Mouse (Mus musculus) CH12.LX (cell line): Measurements from ENCODE around the gene Atg16l1. TPM values are rescaled to one million over a fixed set of nuclear protein-coding genes. Genes with fewer than 3 reads are reported as not detected.

Source experiments
- DNase-seq: peaks from one replicate; pipeline ENCODE4 v3.0.0-alpha.2; 2013; ENCODE audit errors: extremely low read depth
- H3K27ac ChIP-seq: 2 replicates; pipeline ENCODE4 v1.5.1; 2012; ENCODE audit warnings: low read depth, mild to moderate bottlenecking, control low read depth, moderate library complexity; ENCODE audit not compliant: insufficient read depth
- H3K27me3 ChIP-seq: replicated peaks from 2 replicates; pipeline ENCODE3; 2012; ENCODE audit warnings: inconsistent platforms
- H3K36me3 ChIP-seq, 2 experiments: replicated peaks in 1 of 2; 2 replicates each; pipeline versions ENCODE3 to v1.6.1; 2012; ENCODE audit warnings: inconsistent platforms in 1 of 2, low read length in 1 of 2, mild to moderate bottlenecking in 1 of 2, mixed read lengths in 1 of 2, moderate library complexity in 1 of 2; ENCODE audit not compliant: control insufficient read depth in 1 of 2, insufficient read depth in 1 of 2
- H3K4me1 ChIP-seq, 2 experiments: 2 replicates each; pipeline ENCODE4 v1.6.1; 2012; ENCODE audit warnings: inconsistent platforms in 1 of 2, moderate library complexity in 1 of 2; ENCODE audit not compliant: insufficient read depth in 2 of 2, control insufficient read depth in 1 of 2
- H3K4me2 ChIP-seq: 2 replicates; pipeline ENCODE4 v1.6.1; 2012; ENCODE audit warnings: low read depth, mild to moderate bottlenecking, control low read depth; ENCODE audit not compliant: poor library complexity, insufficient read depth, severe bottlenecking
- H3K4me3 ChIP-seq, 3 experiments: fragments of 150-350 bp in 1 of 3; sonication (generic) in 1 of 3; replicated peaks in 1 of 3; 2 replicates each; pipeline versions ENCODE3 to v1.5.1; 2011 to 2012; ENCODE audit warnings: low read depth in 2 of 3, low read length in 2 of 3, mild to moderate bottlenecking in 2 of 3, moderate library complexity in 2 of 3, control low read depth in 1 of 3, improper control_type of control experiment in 1 of 3, inconsistent platforms in 1 of 3, mixed read lengths in 1 of 3; ENCODE audit not compliant: poor library complexity in 1 of 3
- H3K79me2 ChIP-seq: replicated peaks from 2 replicates; pipeline ENCODE4 v1.6.1; 2012; ENCODE audit warnings: mild to moderate bottlenecking, moderate library complexity; ENCODE audit not compliant: control insufficient read depth, poor library complexity, insufficient read depth, severe bottlenecking; ENCODE audit errors: extremely low read depth
- H3K9ac ChIP-seq: 2 replicates; pipeline ENCODE4 v1.6.1; 2012; ENCODE audit warnings: low read depth, mild to moderate bottlenecking, control low read depth, moderate library complexity; ENCODE audit not compliant: insufficient read depth
- H3K9me3 ChIP-seq: replicated peaks from 2 replicates; pipeline ENCODE3; 2012; ENCODE audit warnings: low read length, inconsistent platforms, mixed read lengths
- BHLHE40 ChIP-seq: IDR thresholded peaks from 2 replicates; pipeline ENCODE4 v1.6.1; 2011; ENCODE audit warnings: mild to moderate bottlenecking, low read depth, low read length, improper control_type of control experiment
- CHD1 ChIP-seq: IDR thresholded peaks from 2 replicates; pipeline ENCODE4 v1.6.1; 2012; ENCODE audit warnings: low read depth, low read length, improper control_type of control experiment, inconsistent platforms
- CHD2 ChIP-seq: IDR thresholded peaks from 2 replicates; pipeline ENCODE4 v1.6.1; 2011; ENCODE audit warnings: low read length, improper control_type of control experiment
- CTCF ChIP-seq, 2 experiments: IDR thresholded peaks in 1 of 2; conservative IDR thresholded peaks in 1 of 2; 2 replicates each; pipeline ENCODE4 v1.5.1; 2011 to 2012; ENCODE audit warnings: low read depth in 2 of 2, low read length in 2 of 2, improper control_type of control experiment in 1 of 2, inconsistent platforms in 1 of 2, mild to moderate bottlenecking in 1 of 2, moderate library complexity in 1 of 2
- E2F4 ChIP-seq: IDR thresholded peaks from 2 replicates; pipeline ENCODE4 v1.6.1; 2011; ENCODE audit warnings: low read depth, low read length, improper control_type of control experiment; ENCODE audit not compliant: insufficient replicate concordance
- ELF1 ChIP-seq: IDR thresholded peaks from 2 replicates; pipeline ENCODE4 v1.6.1; 2014; ENCODE audit warnings: low read depth, mild to moderate bottlenecking, inconsistent platforms, low read length, improper control_type of control experiment
- EP300 ChIP-seq: IDR thresholded peaks from 2 replicates; pipeline ENCODE4 v1.6.1; 2011; ENCODE audit warnings: low read length, improper control_type of control experiment
- ETS1 ChIP-seq: conservative IDR thresholded peaks from 2 replicates; pipeline ENCODE4 v1.6.1; 2012; ENCODE audit warnings: low read depth, mild to moderate bottlenecking, inconsistent platforms, low read length, improper control_type of control experiment, moderate library complexity
- HCFC1 ChIP-seq: IDR thresholded peaks from 2 replicates; pipeline ENCODE4 v1.6.1; 2012; ENCODE audit warnings: low read depth, mild to moderate bottlenecking, inconsistent platforms, low read length, improper control_type of control experiment
- JUN ChIP-seq: IDR thresholded peaks from 2 replicates; pipeline ENCODE4 v1.6.1; 2011; ENCODE audit warnings: low read depth, mild to moderate bottlenecking, low read length, improper control_type of control experiment, moderate library complexity; ENCODE audit not compliant: insufficient read depth
- KAT2A ChIP-seq: IDR thresholded peaks from 2 replicates; pipeline ENCODE4 v1.6.1; 2012; ENCODE audit warnings: low read length, improper control_type of control experiment, inconsistent platforms; ENCODE audit not compliant: insufficient replicate concordance
- MAX ChIP-seq: IDR thresholded peaks from 2 replicates; pipeline ENCODE4 v1.6.1; 2011; ENCODE audit warnings: low read length, improper control_type of control experiment
- MEF2A ChIP-seq: IDR thresholded peaks from 2 replicates; pipeline ENCODE4 v1.6.1; 2014; ENCODE audit warnings: low read depth, mild to moderate bottlenecking, inconsistent platforms, low read length, improper control_type of control experiment, borderline replicate concordance
- PAX5 ChIP-seq: IDR thresholded peaks from 2 replicates; pipeline ENCODE4 v1.6.1; 2012; ENCODE audit warnings: low read length, inconsistent platforms, mixed read lengths
- POLR2AphosphoS2 ChIP-seq: IDR thresholded peaks from 2 replicates; pipeline ENCODE4 v1.6.1; 2011; ENCODE audit warnings: low read depth, low read length, improper control_type of control experiment
- RAD21 ChIP-seq: IDR thresholded peaks from 2 replicates; pipeline ENCODE4 v1.6.1; 2011; ENCODE audit warnings: low read depth, mild to moderate bottlenecking, low read length, improper control_type of control experiment, moderate library complexity
- RCOR1 ChIP-seq: conservative IDR thresholded peaks from 2 replicates; pipeline ENCODE4 v1.6.1; 2012; ENCODE audit warnings: low read depth, mild to moderate bottlenecking, inconsistent platforms, low read length, improper control_type of control experiment
- SIN3A ChIP-seq: IDR thresholded peaks from 2 replicates; pipeline ENCODE4 v1.6.1; 2012; ENCODE audit warnings: low read length, improper control_type of control experiment, inconsistent platforms
- SMC3 ChIP-seq: IDR thresholded peaks from 2 replicates; pipeline ENCODE4 v1.6.1; 2011; ENCODE audit warnings: low read depth, low read length, improper control_type of control experiment
- TBP ChIP-seq: conservative IDR thresholded peaks from 2 replicates; pipeline ENCODE4 v1.6.1; 2011; ENCODE audit warnings: low read depth, low read length, improper control_type of control experiment
- TCF12 ChIP-seq: IDR thresholded peaks from 2 replicates; pipeline ENCODE4 v1.6.1; 2014; ENCODE audit warnings: low read depth, mild to moderate bottlenecking, inconsistent platforms, low read length, improper control_type of control experiment
- USF1 ChIP-seq: IDR thresholded peaks from 2 replicates; pipeline ENCODE4 v1.6.1; 2014; ENCODE audit warnings: low read depth, mild to moderate bottlenecking, inconsistent platforms, low read length, improper control_type of control experiment
- ZC3H11A ChIP-seq: IDR thresholded peaks from 2 replicates; pipeline ENCODE4 v1.6.1; 2012; ENCODE audit warnings: low read depth, mild to moderate bottlenecking, inconsistent platforms, low read length, improper control_type of control experiment
- ZKSCAN1 ChIP-seq: IDR thresholded peaks from 2 replicates; pipeline ENCODE4 v1.6.1; 2012; ENCODE audit warnings: low read depth, inconsistent platforms, low read length, improper control_type of control experiment, borderline replicate concordance
- ZNF384 ChIP-seq: IDR thresholded peaks from 2 replicates; pipeline ENCODE4 v1.6.1; 2012; ENCODE audit warnings: low read depth, low read length, improper control_type of control experiment, inconsistent platforms
- dilution Hi-C: fragments of 300-500 bp; cut with MboI; formaldehyde crosslinking; loops from 2 replicates; pipeline ENCODE4 v1.14.3; 2020; ENCODE audit warnings: low sequenced_read_pairs; ENCODE audit not compliant: extremely low pct_unique_long_range_greater_than_20kb, extremely low pct_ligation_motif_present
- in situ Hi-C: fragments of 300-500 bp; cut with MboI; formaldehyde crosslinking; loops from 3 replicates; pipeline ENCODE4 v1.14.3; 2019; ENCODE audit warnings: low sequenced_read_pairs, low pct_ligation_motif_present, low pct_unique_long_range_greater_than_20kb, mixed read lengths
- polyA plus RNA-seq: library from polyadenylated mRNA; unstranded; fragments of >175 nt; gene quantifications from 2 replicates; pipeline ENCODE4 v1.2.1, GENCODE M21; 2012; ENCODE audit warnings: low read depth; ENCODE audit not compliant: insufficient read length
- total RNA-seq, 2 experiments: library from RNA; depleted of rRNA; stranded (reverse); fragments of 300-350 nt in 1 of 2; fragments of >200 nt in 1 of 2; gene quantifications; 2 replicates each; pipeline ENCODE4 v1.2.3; 2012 to 2014

The Atg16l1 gene
- total and polyA plus RNA-seq, 3 experiments, result 19.9 to 21.6 (median 19.9) TPM

- TF ChIP-seq POLR2AphosphoS2 (no peak), CTCF (conservative IDR thresholded peaks at IDR 0.05 in 1 of 2, IDR thresholded peaks at IDR 0.05 in 1 of 2; ENCODE audit: low read depth in 2 of 2, low read length in 2 of 2) (no peak), KAT2A (no peak), CHD1 (no peak), JUN (no peak), ELF1 (no peak), ZNF384 (no peak), USF1 (no peak), TCF12 (no peak), SIN3A (no peak)
- Histone ChIP-seq H3K27ac (no peak overlapping the region), H3K36me3 (peaks cover 0 to 10% of the 10 kb centered on the region in 2 experiments), H3K27me3 (no peaks in the 10 kb centered on the region), H3K9me3 (peaks cover 2% of the 10 kb centered on the region), H3K4me3 (no peak overlapping the region), H3K9ac (no peak overlapping the region), H3K4me1 (no peaks in the 10 kb centered on the region), H3K79me2 (no peaks in the 10 kb centered on the region), H3K4me2 (no peak overlapping the region)
- dilution Hi-C loops (no loop called here), in situ Hi-C loops (no loop called here)
- no peak for DNase-seq
These were observed 26.6 kb upstream of the Atg16l1 start for GRCm38 (mm10) chr1:87729070-87729469.

GRCm38 (mm10) chr1:87729850-87730249 is 25.8 kb upstream of the Atg16l1 start:
- in situ Hi-C loops, result no loop called here
- Histone ChIP-seq H3K9me3 (peaks cover under 1% of the 10 kb centered on the region), H3K4me1 (no peaks in the 10 kb centered on the region), H3K4me3 (no peak overlapping the region), H3K4me2 (no peak overlapping the region), H3K27me3 (no peaks in the 10 kb centered on the region), H3K79me2 (no peaks in the 10 kb centered on the region), H3K36me3 (peaks cover 0 to 4% of the 10 kb centered on the region in 2 experiments), H3K27ac (no peak overlapping the region), H3K9ac (no peak overlapping the region)
- TF ChIP-seq CTCF (conservative IDR thresholded peaks at IDR 0.05 in 1 of 2, IDR thresholded peaks at IDR 0.05 in 1 of 2; ENCODE audit: low read depth in 2 of 2, low read length in 2 of 2) (no peak), ELF1 (no peak), SMC3 (no peak), TCF12 (no peak), TBP (no peak), PAX5 (no peak), MAX (no peak), ZC3H11A (no peak)
- dilution Hi-C loops, result no loop called here
- no peak for DNase-seq

- dilution Hi-C loops (no loop called here), in situ Hi-C loops (no loop called here)
- no peak for DNase-seq
- Histone ChIP-seq H3K79me2 (no peaks in the 10 kb centered on the region), H3K36me3 (peaks cover 0 to 2% of the 10 kb centered on the region in 2 experiments), H3K4me2 (no peak overlapping the region), H3K27ac (no peak overlapping the region), H3K4me1 (no peaks in the 10 kb centered on the region), H3K9me3 (no peaks in the 10 kb centered on the region), H3K27me3 (no peaks in the 10 kb centered on the region), H3K9ac (no peak overlapping the region), H3K4me3 (no peak overlapping the region)
- TF ChIP-seq KAT2A, result no peak
- TF ChIP-seq ZNF384, result no peak
- no peak for TF ChIP-seq EP300
- no peak for TF ChIP-seq BHLHE40
- no peak for TF ChIP-seq SIN3A
- no peak for TF ChIP-seq MEF2A
- no peak for TF ChIP-seq RCOR1
- TF ChIP-seq POLR2AphosphoS2, result no peak
- no peak for TF ChIP-seq HCFC1
- no peak for TF ChIP-seq MAX
- no peak for TF ChIP-seq E2F4
- no peak for TF ChIP-seq CHD1
- no peak for TF ChIP-seq ZKSCAN1
- TF ChIP-seq ETS1, result no peak
- TF ChIP-seq CHD2, result no peak
- TF ChIP-seq RAD21, result no peak
- no peak for TF ChIP-seq ELF1
These were observed 25.4 kb upstream of the Atg16l1 start for GRCm38 (mm10) chr1:87730271-87730670.
